Mouse (Mus musculus) effector memory CD4-positive, alpha-beta T cell, adult 5 months (primary cell): ENCODE data around the gene Foxf1. TPM values are rescaled to one million over a fixed set of nuclear protein-coding genes. Genes with fewer than 3 reads are reported as not detected.

Experiments used
- polyA plus RNA-seq: library from polyadenylated mRNA; unstranded; fragments of 100-300 nt; shearing (Covaris generic); gene quantifications from one replicate; pipeline ENCODE4 v1.2.1, GENCODE M21; 2017

Foxf1 gene
- polyA plus RNA-seq: not detected

GRCm38 (mm10) chr8:121084210-121084951 is at the start of gene Foxf1:
TSS of gene Foxf1 (plus strand) at chr8:121084386.

GRCm38 (mm10) chr8:121107668-121108656 is 23.8 kb downstream of the Foxf1 start, which contains the start of gene Mthfsd:
TSS of gene Mthfsd (minus strand) at chr8:121108392.

GRCm38 (mm10) chr8:121115948-121116347 is 31.8 kb downstream of the Foxf1 start, which contains the start of gene Foxc2:
TSS of gene Foxc2 (plus strand) at chr8:121116171.

GRCm38 (mm10) chr8:121127756-121128375 is 43.7 kb downstream of the Foxf1 start, which contains the start of gene Foxl1:
TSS of gene Foxl1 (plus strand) at chr8:121127940.

Other genes starting within 250 kb of the Foxf1 start
- 16.2 TPM for gene Mthfsd, start 24.0 kb downstream of the Foxf1 start, polyA plus RNA-seq
- 0.45 TPM for gene Foxc2, start 31.8 kb downstream of the Foxf1 start, polyA plus RNA-seq
- gene Foxl1, start 43.6 kb downstream of the Foxf1 start, polyA plus RNA-seq: not detected